14 mouse cellular contexts compared by ENCODE assay signal in genomic region chr1:167649122-167649633, GRCm38 (mm10). TPM values are rescaled to one million over a fixed set of nuclear protein-coding genes. Genes with fewer than 3 reads are reported as not detected.
A peak's percentile ranks its signal among the peaks of the same experiment; 100 is the strongest.
DNase-seq lines count a peak whose midpoint lies in the region.
"Had no signal": no experiment of that assay in that cellular context is flagged by ENCODE, and none has a peak within 500 bp of the region (broad histone marks: within the 10 kb centered on the region; RNA-seq: fewer than 3 reads in every experiment).

No protein-coding gene starts in this region.

- peak; percentile 15 for DNase-seq in adrenal gland, postnatal 10 days
- DNase-seq in adrenal gland, postnatal 14 days = no peak
- peak; percentile 41 for DNase-seq in kidney, adult 11 months
- no peak for DNase-seq in kidney, adult 18-20 months
- DNase-seq in urinary bladder, postnatal 14 days (ENCODE audit: low spot score) = peak; percentile 6
- no peak for DNase-seq in urinary bladder, postnatal 4 days (ENCODE audit: low spot score in 2 of 2)
- no peak for DNase-seq in thymus, postnatal 0 days (ENCODE audit: low spot score)
- no peak for DNase-seq in spleen, adult 12 weeks (ENCODE audit: low spot score)
- DNase-seq: cerebellum, postnatal 25 days; thymus, adult 18-20 months had no signal

RNA-seq across cellular contexts. Expression of gene Lmx1a, which starts 39.9 kb away (rescaled TPM):
- total RNA-seq in adrenal gland, postnatal 10 days (2021) = under 1 TPM; 0.15 to 0.21 TPM
- not detected in 2 replicates for total RNA-seq in adrenal gland, postnatal 14 days (2021)
- 0.08 and 0.10 TPM in 2 replicates for polyA plus RNA-seq in thymus, postnatal 0 days (2015; fragmentation: Nextera tagmentation; extraction: Ambion mirVana)
- total RNA-seq: CH12.LX; granulocyte monocyte progenitor cell, adult 5-6 weeks; left cerebral cortex, adult 18-20 months had no signal
- polyA plus RNA-seq: lung, embryonic 16.5 days had no signal

RNA-seq across cellular contexts. Expression of gene Rxrg, which starts 51.0 kb away (rescaled TPM):
- total RNA-seq in adrenal gland, postnatal 10 days (2021) = 10 to 100 TPM; 19.2 to 28.1 TPM
- 14.8 and 15.8 TPM in 2 replicates for total RNA-seq in adrenal gland, postnatal 14 days (2021)
- 0.44 and 0.99 TPM in 2 replicates for polyA plus RNA-seq in thymus, postnatal 0 days (2015; fragmentation: Nextera tagmentation; extraction: Ambion mirVana)
- total RNA-seq: CH12.LX; granulocyte monocyte progenitor cell, adult 5-6 weeks had no signal

Comparison
In these comparisons a context has a peak if more than half of its experiments do, and no peak if none do; other contexts are left out.
1. DNase-seq: peak in adrenal gland, postnatal 10 days (single experiment), kidney, adult 11 months (single experiment) and urinary bladder, postnatal 14 days (single experiment); none in adrenal gland, postnatal 14 days (single experiment), kidney, adult 18-20 months (single experiment), urinary bladder, postnatal 4 days (0 of 2), thymus, postnatal 0 days (single experiment) and spleen, adult 12 weeks (single experiment).